Mouse (Mus musculus) gastrocnemius, adult 2 months (tissue): ENCODE data around the gene Kcnip1. TPM values are rescaled to one million over a fixed set of nuclear protein-coding genes. Genes with fewer than 3 reads are reported as not detected.
A peak's percentile ranks its signal among the peaks of the same experiment; 100 is the strongest.

ENCODE experiments used
- DNase-seq: peaks from one replicate; pipeline ENCODE4 v3.0.0; 2022
- H3K27ac ChIP-seq: fragments of 200-600 bp; 2 replicates; pipeline ENCODE4 v1.8.1; 2022; ENCODE audit warnings: mild to moderate bottlenecking
- H3K4me3 ChIP-seq: fragments of 200-600 bp; 2 replicates; pipeline ENCODE4 v1.8.1; 2022; ENCODE audit warnings: mild to moderate bottlenecking, moderate library complexity
- CTCF ChIP-seq: fragments of 200-600 bp; IDR thresholded peaks from 2 replicates; pipeline ENCODE4 v1.8.1; 2022; ENCODE audit warnings: antibody characterized with exemption, mild to moderate bottlenecking, moderate library complexity
- intact Hi-C: fragments of 180-260 bp; cut with DNase I; formaldehyde crosslinking; loops from one replicate; pipeline ENCODE4 v1.15.1; 2025
- total RNA-seq, 2 experiments: library from RNA; stranded (reverse); gene quantifications; 2 replicates each; pipeline ENCODE4 v1.2.3; 2021

Kcnip1 gene
- total RNA-seq, 2 experiments from 2014 or later = not detected

- Histone ChIP-seq H3K4me3 (no peak overlapping the region), H3K27ac (no peak overlapping the region)
- no peak for TF ChIP-seq CTCF
- intact Hi-C loops = no loop called here
- no peak for DNase-seq
Observed at GRCm38 (mm10) chr11:33772615-33773141, 220.3 kb downstream of the Kcnip1 start.

GRCm38 (mm10) chr11:33772043-33772442 is 220.9 kb downstream of the Kcnip1 start:
- no peak for DNase-seq
- intact Hi-C loops = no loop called here
- TF ChIP-seq CTCF = no peak
- Histone ChIP-seq H3K27ac (no peak overlapping the region), H3K4me3 (no peak overlapping the region)

GRCm38 (mm10) chr11:33766976-33767938 is 225.7 kb downstream of the Kcnip1 start:
- no peak for TF ChIP-seq CTCF
- Histone ChIP-seq H3K4me3 (no peak overlapping the region), H3K27ac (no peak overlapping the region)
- DNase-seq = no peak
- intact Hi-C loops = no loop called here

- intact Hi-C loops = no loop called here
- TF ChIP-seq CTCF = no peak
- Histone ChIP-seq H3K27ac (no peak overlapping the region), H3K4me3 (no peak overlapping the region)
- no peak for DNase-seq
Observed at GRCm38 (mm10) chr11:33761201-33761755, 231.7 kb downstream of the Kcnip1 start.

GRCm38 (mm10) chr11:33756624-33757023 is 236.3 kb downstream of the Kcnip1 start:
- H3K27ac ChIP-seq = no peak overlapping the region
- DNase-seq = no peak
- intact Hi-C loops = no loop called here
- H3K4me3 ChIP-seq = no peak overlapping the region
- TF ChIP-seq CTCF = no peak

GRCm38 (mm10) chr11:33752431-33752873 is 240.5 kb downstream of the Kcnip1 start:
- no peak overlapping the region for H3K4me3 ChIP-seq
- intact Hi-C loops = no loop called here
- DNase-seq = no peak
- no peak for TF ChIP-seq CTCF
- H3K27ac ChIP-seq = no peak overlapping the region

GRCm38 (mm10) chr11:33751503-33751902 is 241.4 kb downstream of the Kcnip1 start:
- DNase-seq = no peak
- no peak for TF ChIP-seq CTCF
- H3K4me3 ChIP-seq = no peak overlapping the region
- H3K27ac ChIP-seq = no peak overlapping the region
- intact Hi-C loops = no loop called here

GRCm38 (mm10) chr11:33749979-33750378 is 243.0 kb downstream of the Kcnip1 start:
- no peak for DNase-seq
- no peak overlapping the region for H3K4me3 ChIP-seq
- intact Hi-C loops = no loop called here
- H3K27ac ChIP-seq = no peak overlapping the region
- TF ChIP-seq CTCF = peak; percentile 22; the same call in 1 of the 2 replicates

GRCm38 (mm10) chr11:33749408-33749807 is 243.5 kb downstream of the Kcnip1 start:
- no peak for DNase-seq
- peak; percentile 24; the same call in 1 of the 2 replicates for TF ChIP-seq CTCF
- H3K4me3 ChIP-seq = no peak overlapping the region
- intact Hi-C loops = no loop called here
- H3K27ac ChIP-seq = no peak overlapping the region

- TF ChIP-seq CTCF = no peak
- Histone ChIP-seq H3K27ac (no peak overlapping the region), H3K4me3 (no peak overlapping the region)
- no peak for DNase-seq
- intact Hi-C loops = no loop called here
Observed at GRCm38 (mm10) chr11:33748754-33749153, 244.2 kb downstream of the Kcnip1 start.

- TF ChIP-seq CTCF = no peak
- no peak for DNase-seq
- intact Hi-C loops = no loop called here
- Histone ChIP-seq H3K4me3 (no peak overlapping the region), H3K27ac (no peak overlapping the region)
Observed at GRCm38 (mm10) chr11:33747402-33747955, 245.5 kb downstream of the Kcnip1 start.

GRCm38 (mm10) chr11:33746402-33746801 is 246.6 kb downstream of the Kcnip1 start:
- DNase-seq = no peak
- H3K27ac ChIP-seq = no peak overlapping the region
- no peak overlapping the region for H3K4me3 ChIP-seq
- no peak for TF ChIP-seq CTCF
- intact Hi-C loops = no loop called here

GRCm38 (mm10) chr11:33745821-33746329 is 247.1 kb downstream of the Kcnip1 start:
- no peak for TF ChIP-seq CTCF

More at GRCm38 (mm10) chr11:33745821-33746329, 247.1 kb downstream of the Kcnip1 start:
- no peak overlapping the region for H3K27ac ChIP-seq
- intact Hi-C loops = no loop called here
- H3K4me3 ChIP-seq = no peak overlapping the region
- no peak for DNase-seq
